Mouse (Mus musculus) spleen, postnatal 36 days (tissue): Measurements from ENCODE around the gene Fgfr2.
A peak's percentile ranks its signal among the peaks of the same experiment; 100 is the strongest.

ENCODE experiments used
- DNase-seq, 2 experiments: peaks; one replicate each; pipeline ENCODE4 v3.0.0; 2022; ENCODE audit warnings: low spot score in 2 of 2, mixed read lengths in 1 of 2

Fgfr2 gene

DNA sequence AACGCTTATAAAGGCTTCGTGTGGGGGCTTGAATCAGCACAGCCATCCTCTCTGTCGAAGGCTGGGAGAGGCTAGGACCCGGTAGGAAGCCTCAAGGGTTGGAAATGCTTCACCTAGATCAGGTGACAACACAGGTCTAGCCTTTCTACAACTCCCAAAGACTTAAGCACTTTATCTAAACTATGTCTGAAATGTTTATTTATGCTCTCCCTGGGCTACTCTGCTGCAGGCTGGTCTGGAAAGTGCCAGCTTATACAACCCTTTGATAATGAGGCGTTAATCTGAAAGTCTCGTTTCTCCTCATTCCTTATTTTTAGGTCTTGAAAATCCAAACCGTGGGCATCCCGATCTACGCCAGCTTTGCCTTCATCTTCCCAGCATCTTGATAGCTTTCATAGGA is 2299.2 kb downstream of the Fgfr2 start:
- DNase-seq = no peak

DNA sequence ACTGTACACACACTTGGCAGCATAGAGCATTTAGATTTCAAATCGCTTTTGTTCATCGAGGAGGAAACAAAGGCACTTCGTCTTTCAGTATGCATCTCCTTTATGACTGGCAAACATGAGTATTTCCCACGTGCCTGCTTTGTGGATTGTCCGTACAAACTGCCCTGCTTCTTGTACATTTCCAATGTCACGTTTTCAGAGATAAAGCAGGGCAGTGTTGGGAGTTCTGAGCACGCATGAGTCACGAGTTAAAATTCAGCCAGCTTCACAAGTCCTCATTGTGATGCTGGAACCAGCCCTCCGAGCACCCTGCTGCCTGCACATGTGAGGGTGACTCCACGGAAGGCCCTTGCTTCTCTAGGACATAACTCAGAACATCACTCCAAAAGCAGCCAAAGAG is 2303.5 kb downstream of the Fgfr2 start:
- DNase-seq = no peak

DNA sequence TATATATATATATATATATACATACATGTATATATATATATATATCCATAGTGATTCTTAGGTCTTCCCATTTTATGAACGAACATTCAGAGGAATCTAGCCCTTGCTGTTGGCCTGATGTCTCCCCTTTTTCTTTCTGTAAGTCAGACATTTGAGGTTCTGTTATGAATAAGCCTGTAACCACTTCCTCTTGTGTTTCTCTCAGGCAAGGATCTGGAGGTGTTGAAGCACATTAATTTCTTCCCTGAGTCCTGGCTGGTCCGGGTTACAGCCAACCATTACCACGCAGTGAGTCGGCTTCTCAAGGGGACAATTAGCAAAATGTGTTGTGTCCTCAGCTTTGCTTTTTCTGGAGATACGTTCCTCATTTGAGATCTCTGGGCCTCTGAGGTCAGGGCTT is 2304.3 kb downstream of the Fgfr2 start:
- no peak for DNase-seq

- DNase-seq = no peak
Measured at GRCm38 (mm10) chr7:130816243-130816642, 2306.9 kb downstream of the Fgfr2 start.

- no peak for DNase-seq
Measured at GRCm38 (mm10) chr7:130815601-130816000, 2307.5 kb downstream of the Fgfr2 start.

GRCm38 (mm10) chr7:130812407-130812806 is 2310.7 kb downstream of the Fgfr2 start:
- no peak for DNase-seq

DNA sequence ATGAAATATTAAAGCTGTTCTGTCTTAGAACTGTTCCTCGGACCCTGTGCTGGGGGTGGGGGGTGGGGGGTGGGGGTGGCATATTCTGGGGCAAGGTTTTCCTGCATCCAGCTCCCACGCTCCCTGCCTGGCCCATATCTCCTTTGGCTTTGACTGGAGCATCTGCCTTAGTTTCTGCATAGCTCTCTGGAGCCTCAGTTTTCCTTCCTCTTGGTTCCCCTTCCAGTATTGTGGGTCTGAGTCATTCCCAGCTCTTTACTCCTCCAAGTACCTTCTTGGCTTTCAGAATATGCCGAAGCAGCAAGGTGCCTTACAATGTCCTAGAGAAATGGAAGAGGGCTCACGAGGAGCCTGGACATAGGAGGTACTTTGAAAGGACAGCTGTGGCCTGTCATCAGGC is 2312.9 kb downstream of the Fgfr2 start:
- no peak for DNase-seq

GRCm38 (mm10) chr7:130808694-130809093 is 2314.5 kb downstream of the Fgfr2 start:
- DNase-seq = no peak

- DNase-seq = no peak
Measured at GRCm38 (mm10) chr7:130807749-130808148, 2315.4 kb downstream of the Fgfr2 start.

DNA sequence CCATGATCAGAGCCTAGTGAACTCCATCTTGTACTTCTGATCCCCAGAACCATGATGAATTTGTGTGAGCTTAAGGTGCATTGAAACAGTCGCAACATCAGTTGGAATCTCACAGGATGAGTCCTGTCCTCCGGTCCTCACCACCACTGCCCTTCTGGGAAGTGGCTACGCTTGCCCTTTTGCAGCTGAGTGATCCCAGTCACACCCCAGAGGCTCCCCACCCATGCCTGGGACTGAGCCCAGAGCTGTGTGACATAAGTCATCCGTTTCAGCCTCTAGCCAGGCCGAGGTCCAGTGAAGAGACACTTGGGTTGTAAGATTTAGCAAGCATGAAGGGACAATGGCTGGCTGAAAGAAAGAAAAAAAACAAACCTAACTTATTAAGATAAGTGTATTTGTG is 2318.2 kb downstream of the Fgfr2 start:
- no peak for DNase-seq

GRCm38 (mm10) chr7:130803251-130803825 is 2319.8 kb downstream of the Fgfr2 start:
- no peak for DNase-seq

DNA sequence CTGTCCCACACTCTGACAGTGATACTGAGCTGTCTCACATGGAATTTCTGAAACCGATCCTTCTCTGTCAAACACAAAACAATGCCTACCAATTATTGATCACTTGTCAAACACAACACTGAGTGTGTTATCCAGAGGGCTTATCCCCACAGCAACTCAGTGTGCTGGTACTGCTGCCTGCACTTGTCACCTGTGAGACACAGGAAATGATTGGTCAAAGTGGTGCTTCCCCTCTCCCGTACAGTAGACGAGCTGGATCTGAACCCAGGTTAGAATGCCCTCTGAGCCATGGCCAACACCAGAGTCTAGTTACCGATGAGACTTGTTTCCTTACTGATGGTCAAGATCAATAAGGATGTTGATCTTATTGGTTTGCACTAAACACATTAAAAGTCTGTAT is 2321.3 kb downstream of the Fgfr2 start:
- no peak for DNase-seq

DNA sequence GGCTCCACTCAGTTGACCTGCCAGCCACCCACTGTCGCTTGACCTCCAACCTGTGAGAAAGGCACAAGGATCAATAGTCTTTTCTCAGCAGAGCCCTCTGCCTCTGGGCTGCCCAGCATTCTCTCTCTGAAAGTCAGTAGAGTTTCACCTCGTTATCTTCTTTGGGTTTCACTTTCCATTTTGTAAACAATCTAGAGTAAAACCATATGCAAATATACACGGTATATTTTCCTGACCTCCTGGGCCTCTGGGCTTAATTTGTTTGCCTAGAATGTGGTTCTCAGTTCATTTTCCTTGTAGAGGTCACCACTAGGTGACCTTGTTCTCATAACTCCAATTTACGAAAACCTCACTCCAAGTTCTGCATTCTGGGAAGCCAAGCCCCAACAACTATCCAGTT is 2322.5 kb downstream of the Fgfr2 start:
- DNase-seq = peak in 1 of 2 experiments; percentile 13

DNA sequence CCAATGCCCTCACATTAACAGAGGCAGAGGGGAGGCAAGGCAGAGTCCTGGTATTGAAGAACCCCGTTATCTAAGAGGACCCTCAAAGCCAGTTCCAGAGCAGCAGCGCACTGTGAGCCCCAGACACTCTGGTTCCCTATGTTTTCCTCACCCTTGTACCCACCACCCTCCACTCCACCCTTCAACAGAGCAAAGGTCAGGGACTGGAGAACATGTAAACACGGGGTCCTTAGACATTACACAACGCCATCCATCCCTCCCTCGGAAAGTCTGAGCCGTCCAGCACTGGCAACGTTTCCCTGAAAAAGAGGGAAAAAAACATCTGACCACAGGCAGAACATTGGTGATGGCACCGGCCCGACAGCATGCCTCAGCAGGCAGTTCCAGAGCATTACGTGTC is 2323.7 kb downstream of the Fgfr2 start:
- DNase-seq = no peak

- no peak for DNase-seq
Measured at GRCm38 (mm10) chr7:130797524-130797923, 2325.6 kb downstream of the Fgfr2 start.

- no peak for DNase-seq
Measured at GRCm38 (mm10) chr7:130796786-130797185, 2326.4 kb downstream of the Fgfr2 start.

- no peak for DNase-seq
Measured at GRCm38 (mm10) chr7:130793671-130794070, 2329.5 kb downstream of the Fgfr2 start.

DNA sequence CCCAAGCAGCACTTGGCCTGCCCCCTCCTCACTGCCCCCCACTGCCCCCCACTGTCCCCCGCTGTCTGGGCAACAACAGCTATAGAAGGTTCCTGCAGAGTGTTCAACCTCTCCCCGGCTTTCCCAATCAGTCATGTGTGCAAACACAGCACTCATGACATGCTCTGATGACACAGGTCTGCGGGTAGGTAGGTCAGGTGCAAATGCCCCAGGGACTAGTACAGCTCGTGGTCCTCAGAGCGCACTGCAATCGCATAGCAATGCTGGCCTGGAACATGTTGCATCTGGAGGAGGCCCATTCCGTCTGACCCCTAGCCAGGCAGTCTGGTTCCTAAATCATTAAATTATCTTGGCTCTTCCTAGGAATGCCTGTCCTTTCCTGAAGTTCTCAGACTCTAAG is 2333.7 kb downstream of the Fgfr2 start:
- DNase-seq = no peak

- no peak for DNase-seq
Measured at GRCm38 (mm10) chr7:130788950-130789349, 2334.2 kb downstream of the Fgfr2 start.

GRCm38 (mm10) chr7:130787537-130787936 is 2335.6 kb downstream of the Fgfr2 start:
- no peak for DNase-seq

DNA sequence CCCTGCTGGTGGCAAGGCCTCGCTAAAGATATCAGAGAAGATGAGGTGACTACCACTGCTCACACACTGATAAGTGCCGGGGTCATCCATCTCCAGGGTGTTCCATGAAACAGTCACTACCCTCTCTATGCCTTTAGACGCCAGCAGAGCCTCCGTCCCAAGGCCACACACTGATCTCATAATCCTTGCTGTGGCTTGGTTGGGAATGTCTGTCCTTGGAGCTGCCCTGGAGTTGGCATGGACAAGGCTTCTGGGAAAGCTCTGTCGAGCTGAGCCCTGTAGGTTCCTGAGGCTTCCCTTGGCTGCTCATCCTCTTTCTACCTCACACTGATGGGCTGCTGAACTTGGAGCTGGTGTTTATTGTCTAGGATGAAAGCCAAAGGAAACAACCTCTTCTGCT is 2336.4 kb downstream of the Fgfr2 start:
- DNase-seq = no peak

GRCm38 (mm10) chr7:130785923-130786575 is 2337.1 kb downstream of the Fgfr2 start:
- no peak for DNase-seq

DNA sequence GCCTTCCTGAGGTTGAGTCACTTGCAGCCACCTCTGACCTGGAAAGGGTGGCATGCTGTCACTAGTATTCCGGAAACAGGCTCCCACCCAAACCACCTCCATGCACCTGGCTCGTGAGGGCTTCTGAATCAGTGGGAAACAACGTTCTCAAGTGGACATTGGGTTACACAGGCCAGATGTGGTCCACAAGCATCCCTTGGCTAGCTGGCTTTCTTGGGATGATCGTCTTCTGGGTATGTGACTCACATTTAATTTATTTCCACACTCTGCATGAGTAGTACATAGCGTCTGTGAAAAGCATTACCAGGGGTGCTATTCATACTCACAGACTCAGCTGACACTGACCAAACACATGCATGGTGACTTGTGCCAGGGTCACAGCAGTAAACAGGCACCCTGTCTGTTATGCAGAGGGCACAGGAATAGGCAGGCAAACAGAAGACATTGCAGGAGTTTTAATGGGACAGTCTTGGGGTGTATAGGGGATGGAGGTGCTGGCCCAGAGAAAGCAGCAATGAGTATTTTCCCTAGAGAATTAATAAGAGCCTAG is 2340.6 kb downstream of the Fgfr2 start:
- no peak for DNase-seq
